Mouse (Mus musculus): Measurements from ENCODE around the gene Ddx43. TPM values are rescaled to one million over a fixed set of nuclear protein-coding genes. Genes with fewer than 3 reads are reported as not detected.

The Ddx43 gene
- total and polyA plus RNA-seq, 2 experiments: 0.09 TPM; not detected in 1

- no peaks in the 10 kb centered on the region for H3K4me1 ChIP-seq (ENCODE audit: control insufficient read depth, insufficient read depth, low read length)
- H3K27ac ChIP-seq (replicated peaks; ENCODE audit: insufficient read depth, low read depth, low read length): no peak overlapping the region
- H3K9ac ChIP-seq (ENCODE audit: low read depth, low read length): no peak overlapping the region
- H3K27me3 ChIP-seq (ENCODE audit: control insufficient read depth, insufficient read depth, low read length): peaks cover 9% of the 10 kb centered on the region
- no peaks in the 10 kb centered on the region for H3K79me2 ChIP-seq (ENCODE audit: control insufficient read depth, insufficient read depth, low read length)
- no peak for TF ChIP-seq POLR2A (IDR thresholded peaks at IDR 0.05; ENCODE audit: extremely low read depth, insufficient read depth, low read length)
- TF ChIP-seq CTCF (IDR thresholded peaks at IDR 0.05; ENCODE audit: low read depth, low read length): no peak
- WGBS: 78% methylated on average over 10 of the region's 10 CpGs
- DNase-seq (ENCODE audit: extremely low read depth, low read depth, low spot score): no peak
- H3K36me3 ChIP-seq (ENCODE audit: control insufficient read depth, insufficient read depth, low read length): no peaks in the 10 kb centered on the region
- H3K4me3 ChIP-seq (ENCODE audit: insufficient read depth, low read depth, low read length): no peak overlapping the region
Observed at GRCm38 (mm10) chr9:78393741-78394140, 1.8 kb upstream of the Ddx43 start.

GRCm38 (mm10) chr9:78394602-78395001 is 975 bp upstream of the Ddx43 start:
- Histone ChIP-seq H3K4me1 (ENCODE audit: control insufficient read depth, insufficient read depth, low read length) (no peaks in the 10 kb centered on the region), H3K36me3 (ENCODE audit: control insufficient read depth, insufficient read depth, low read length) (no peaks in the 10 kb centered on the region), H3K79me2 (ENCODE audit: control insufficient read depth, insufficient read depth, low read length) (no peaks in the 10 kb centered on the region), H3K4me3 (ENCODE audit: insufficient read depth, low read depth, low read length) (no peak overlapping the region), H3K27me3 (ENCODE audit: control insufficient read depth, insufficient read depth, low read length) (peaks cover 9% of the 10 kb centered on the region), H3K9ac (ENCODE audit: low read depth, low read length) (no peak overlapping the region), H3K27ac (replicated peaks; ENCODE audit: insufficient read depth, low read depth, low read length) (no peak overlapping the region)
- no peak for DNase-seq (ENCODE audit: extremely low read depth, low read depth, low spot score)
- 63% methylated on average over 7 of the region's 7 CpGs for WGBS
- TF ChIP-seq POLR2A (IDR thresholded peaks at IDR 0.05; ENCODE audit: extremely low read depth, insufficient read depth, low read length) (no peak), CTCF (IDR thresholded peaks at IDR 0.05; ENCODE audit: low read depth, low read length) (no peak)

GRCm38 (mm10) chr9:78395244-78395629 is 340 bp upstream of the Ddx43 start:
- DNase-seq (ENCODE audit: extremely low read depth, low read depth, low spot score): no peak

GRCm38 (mm10) chr9:78396517-78396916 is 940 bp downstream of the Ddx43 start:
- TF ChIP-seq POLR2A (IDR thresholded peaks at IDR 0.05; ENCODE audit: extremely low read depth, insufficient read depth, low read length): no peak
- TF ChIP-seq CTCF (IDR thresholded peaks at IDR 0.05; ENCODE audit: low read depth, low read length): no peak
- Histone ChIP-seq H3K4me1 (ENCODE audit: control insufficient read depth, insufficient read depth, low read length) (no peaks in the 10 kb centered on the region), H3K27me3 (ENCODE audit: control insufficient read depth, insufficient read depth, low read length) (peaks cover 9% of the 10 kb centered on the region), H3K27ac (replicated peaks; ENCODE audit: insufficient read depth, low read depth, low read length) (no peak overlapping the region), H3K9ac (ENCODE audit: low read depth, low read length) (no peak overlapping the region), H3K36me3 (ENCODE audit: control insufficient read depth, insufficient read depth, low read length) (no peaks in the 10 kb centered on the region), H3K79me2 (ENCODE audit: control insufficient read depth, insufficient read depth, low read length) (no peaks in the 10 kb centered on the region), H3K4me3 (ENCODE audit: insufficient read depth, low read depth, low read length) (no peak overlapping the region)
- WGBS: 66% methylated on average over 9 of the region's 9 CpGs
- DNase-seq (ENCODE audit: extremely low read depth, low read depth, low spot score): no peak

More at GRCm38 (mm10) chr9:78395244-78395629, 340 bp upstream of the Ddx43 start:
- Histone ChIP-seq H3K36me3 (ENCODE audit: control insufficient read depth, insufficient read depth, low read length) (no peaks in the 10 kb centered on the region), H3K4me3 (ENCODE audit: insufficient read depth, low read depth, low read length) (no peak overlapping the region), H3K79me2 (ENCODE audit: control insufficient read depth, insufficient read depth, low read length) (no peaks in the 10 kb centered on the region), H3K27me3 (ENCODE audit: control insufficient read depth, insufficient read depth, low read length) (peaks cover 9% of the 10 kb centered on the region), H3K4me1 (ENCODE audit: control insufficient read depth, insufficient read depth, low read length) (no peaks in the 10 kb centered on the region), H3K9ac (ENCODE audit: low read depth, low read length) (no peak overlapping the region), H3K27ac (replicated peaks; ENCODE audit: insufficient read depth, low read depth, low read length) (no peak overlapping the region)
- TF ChIP-seq CTCF (IDR thresholded peaks at IDR 0.05; ENCODE audit: low read depth, low read length) (no peak), POLR2A (IDR thresholded peaks at IDR 0.05; ENCODE audit: extremely low read depth, insufficient read depth, low read length) (no peak)
- WGBS: 39% methylated on average over 11 of the region's 11 CpGs

- no peak for TF ChIP-seq POLR2A (IDR thresholded peaks at IDR 0.05; ENCODE audit: extremely low read depth, insufficient read depth, low read length)
- TF ChIP-seq CTCF (IDR thresholded peaks at IDR 0.05; ENCODE audit: low read depth, low read length): no peak
- 78% methylated on average over 5 of the region's 5 CpGs for WGBS
- H3K4me3 ChIP-seq (ENCODE audit: insufficient read depth, low read depth, low read length): no peak overlapping the region
Observed at GRCm38 (mm10) chr9:78400570-78400969, 5.0 kb downstream of the Ddx43 start.

GRCm38 (mm10) chr9:78401596-78401995 is 6.0 kb downstream of the Ddx43 start:
- Histone ChIP-seq H3K79me2 (ENCODE audit: control insufficient read depth, insufficient read depth, low read length) (no peaks in the 10 kb centered on the region), H3K27me3 (ENCODE audit: control insufficient read depth, insufficient read depth, low read length) (no peaks in the 10 kb centered on the region), H3K27ac (replicated peaks; ENCODE audit: insufficient read depth, low read depth, low read length) (no peak overlapping the region), H3K4me3 (ENCODE audit: insufficient read depth, low read depth, low read length) (no peak overlapping the region), H3K36me3 (ENCODE audit: control insufficient read depth, insufficient read depth, low read length) (no peaks in the 10 kb centered on the region), H3K9ac (ENCODE audit: low read depth, low read length) (no peak overlapping the region), H3K4me1 (ENCODE audit: control insufficient read depth, insufficient read depth, low read length) (no peaks in the 10 kb centered on the region)
- TF ChIP-seq CTCF (IDR thresholded peaks at IDR 0.05; ENCODE audit: low read depth, low read length): no peak
- no peak for TF ChIP-seq POLR2A (IDR thresholded peaks at IDR 0.05; ENCODE audit: extremely low read depth, insufficient read depth, low read length)
- 86% methylated on average over 7 of the region's 7 CpGs for WGBS
- no peak for DNase-seq (ENCODE audit: extremely low read depth, low read depth, low spot score)

More at GRCm38 (mm10) chr9:78400570-78400969, 5.0 kb downstream of the Ddx43 start:
- no peaks in the 10 kb centered on the region for H3K36me3 ChIP-seq (ENCODE audit: control insufficient read depth, insufficient read depth, low read length)
- H3K9ac ChIP-seq (ENCODE audit: low read depth, low read length): no peak overlapping the region
- peaks cover 7% of the 10 kb centered on the region for H3K27me3 ChIP-seq (ENCODE audit: control insufficient read depth, insufficient read depth, low read length)
- no peaks in the 10 kb centered on the region for H3K4me1 ChIP-seq (ENCODE audit: control insufficient read depth, insufficient read depth, low read length)
- H3K79me2 ChIP-seq (ENCODE audit: control insufficient read depth, insufficient read depth, low read length): no peaks in the 10 kb centered on the region
- H3K27ac ChIP-seq (replicated peaks; ENCODE audit: insufficient read depth, low read depth, low read length): no peak overlapping the region
- no peak for DNase-seq (ENCODE audit: extremely low read depth, low read depth, low spot score)
